In genomic region chr16:91512161-91512787, GRCm38 (mm10) we compare ENCODE assay signal across 7 mouse cellular contexts. TPM values are rescaled to one million over a fixed set of nuclear protein-coding genes. Genes with fewer than 3 reads are reported as not detected.
A peak's percentile ranks its signal among the peaks of the same experiment; 100 is the strongest.
DNase-seq lines count a peak whose midpoint lies in the region; ATAC-seq and TF ChIP-seq lines count a peak whose summit lies in the region.

No protein-coding gene starts in this region.

- no peak overlapping the region for H3K4me3 ChIP-seq in hindbrain, postnatal 0 days (ENCODE audit: low read length)

- WGBS in hindbrain, postnatal 0 days = 36% methylated on average over 7 of the region's 7 CpGs

- H3K4me2 ChIP-seq in hindbrain, postnatal 0 days (ENCODE audit: low read depth, low read length) = no peak overlapping the region

- no peaks in the 10 kb centered on the region for H3K9me3 ChIP-seq in hindbrain, postnatal 0 days (ENCODE audit: low read length)

- peak; percentile 83 for ATAC-seq in frontal cortex, adult (ENCODE audit: low TSS enrichment)
- ATAC-seq in hindbrain, postnatal 0 days = peak; percentile 74
- peak; percentile 48 for ATAC-seq in megakaryocyte-erythroid progenitor cell, adult 5-6 weeks (replicated peaks; ENCODE audit: low FRiP score, low TSS enrichment, poor library complexity, severe bottlenecking)

- TF ChIP-seq CTCF in hindbrain, postnatal 0 days (IDR thresholded peaks at IDR 0.05; ENCODE audit: low read depth) = peak; percentile 98

- H3K27ac ChIP-seq in hindbrain, postnatal 0 days = no peak overlapping the region

- no peak overlapping the region for H3K9ac ChIP-seq in hindbrain, postnatal 0 days (replicated peaks; ENCODE audit: low read length)

- H3K36me3 ChIP-seq in hindbrain, postnatal 0 days (ENCODE audit: insufficient read depth, low read length) = peaks cover 4% of the 10 kb centered on the region; the same call in 1 of the 2 replicates

- H3K4me1 ChIP-seq in hindbrain, postnatal 0 days (ENCODE audit: insufficient read depth, low read length) = no peaks in the 10 kb centered on the region

- peak; percentile 50 for DNase-seq in WW6 (ENCODE audit: low read depth, low spot score)
- peak; percentile 82 for DNase-seq in cerebellum, adult 8-10 months
- peak; percentile 88 for DNase-seq in hindbrain, postnatal 0 days (ENCODE audit: low spot score)
- DNase-seq in left cerebral cortex, adult 11 months (ENCODE audit: low spot score) = peak; percentile 75
- peak; percentile 71 for DNase-seq in right cerebral cortex, postnatal 25 days

- no peaks in the 10 kb centered on the region for H3K27me3 ChIP-seq in hindbrain, postnatal 0 days (ENCODE audit: insufficient read depth, low read length)

RNA-seq across cellular contexts. Expression of gene Ifnar1, which starts 27.2 kb away (rescaled TPM):
- 53.1 and 60.5 TPM in 2 replicates for total RNA-seq in hindbrain, postnatal 0 days (2014; rRNA removed)
- 33.6 and 34.1 TPM in 2 replicates for polyA plus RNA-seq in hindbrain, postnatal 0 days (2015; fragmentation: Nextera tagmentation; extraction: Ambion mirVana)
- 16.3 and 19.6 TPM in 2 replicates for total RNA-seq in megakaryocyte-erythroid progenitor cell, adult 5-6 weeks (2014; fragmentation: Nextera tagmentation)
- total RNA-seq in megakaryocyte-erythroid progenitor cell, adult 5-6 weeks (2017) = 22.2 and 22.7 TPM in 2 replicates

RNA-seq across cellular contexts. Expression of gene Ifngr2, which starts 34.6 kb away (rescaled TPM):
- 53.1 and 68.4 TPM in 2 replicates for total RNA-seq in hindbrain, postnatal 0 days (2014; rRNA removed)
- polyA plus RNA-seq in hindbrain, postnatal 0 days (2015; fragmentation: Nextera tagmentation; extraction: Ambion mirVana) = 131 and 140 TPM in 2 replicates
- total RNA-seq in megakaryocyte-erythroid progenitor cell, adult 5-6 weeks (2014; fragmentation: Nextera tagmentation) = 7.2 and 8.7 TPM in 2 replicates
- 5.4 and 6.7 TPM in 2 replicates for total RNA-seq in megakaryocyte-erythroid progenitor cell, adult 5-6 weeks (2017)
